Mouse (Mus musculus) urinary bladder, postnatal 10 days (tissue): ENCODE data around the gene C1qtnf9.

Experiments
- DNase-seq: peaks from one replicate; pipeline ENCODE4 v3.0.0; 2022; ENCODE audit warnings: low spot score

C1qtnf9 gene

GRCm38 (mm10) chr14:60767884-60768283 is at the start of gene C1qtnf9:
C1qtnf9 (plus strand) TSS chr14:60768134.
- no peak for DNase-seq

- no peak for DNase-seq
Measured at GRCm38 (mm10) chr14:60721304-60721703, 46.6 kb upstream of the C1qtnf9 start.

DNA sequence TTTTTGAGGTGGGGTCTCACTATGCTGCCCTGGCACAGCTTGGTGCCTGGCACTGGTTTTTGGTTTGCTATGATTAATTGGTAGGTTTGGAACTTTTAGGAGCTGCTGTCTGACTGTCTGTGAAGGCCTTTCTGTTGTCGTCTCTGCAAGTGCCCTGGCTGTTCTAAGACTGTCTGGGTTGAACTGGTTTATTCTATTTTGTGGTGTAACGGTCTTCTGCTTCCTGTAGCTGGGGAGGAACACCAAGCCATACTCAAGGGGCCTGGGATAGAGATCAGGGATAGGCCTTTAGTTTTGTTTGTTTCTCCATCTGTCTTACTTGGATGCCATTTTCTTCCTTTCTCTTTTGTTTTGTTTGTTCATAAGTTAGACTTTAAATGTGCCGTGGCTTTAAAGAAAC is 46.0 kb upstream of the C1qtnf9 start:
- DNase-seq, result no peak

- no peak for DNase-seq
Measured at GRCm38 (mm10) chr14:60726091-60726490, 41.8 kb upstream of the C1qtnf9 start.

- no peak for DNase-seq
Measured at GRCm38 (mm10) chr14:60727130-60727529, 40.8 kb upstream of the C1qtnf9 start.

DNA sequence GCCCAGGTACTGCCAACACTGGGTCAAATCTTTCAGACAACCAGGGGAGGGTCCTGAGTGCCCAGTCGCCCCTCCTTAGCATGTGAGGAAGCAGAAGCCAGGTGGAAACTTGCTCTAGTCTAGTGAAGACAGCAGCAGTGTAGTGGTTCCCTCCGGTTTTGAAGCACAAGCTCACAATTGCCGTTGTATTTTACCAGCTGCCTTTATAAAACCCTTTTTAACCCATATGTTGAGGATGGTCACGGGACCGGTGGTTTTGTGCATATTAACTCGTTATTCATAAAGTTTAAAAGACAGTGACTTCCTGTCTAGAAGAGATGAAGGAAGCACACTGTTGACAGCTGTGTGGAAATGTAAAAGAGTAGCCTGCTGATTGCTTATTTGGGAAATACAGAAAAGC is 35.9 kb upstream of the C1qtnf9 start:
- no peak for DNase-seq

DNA sequence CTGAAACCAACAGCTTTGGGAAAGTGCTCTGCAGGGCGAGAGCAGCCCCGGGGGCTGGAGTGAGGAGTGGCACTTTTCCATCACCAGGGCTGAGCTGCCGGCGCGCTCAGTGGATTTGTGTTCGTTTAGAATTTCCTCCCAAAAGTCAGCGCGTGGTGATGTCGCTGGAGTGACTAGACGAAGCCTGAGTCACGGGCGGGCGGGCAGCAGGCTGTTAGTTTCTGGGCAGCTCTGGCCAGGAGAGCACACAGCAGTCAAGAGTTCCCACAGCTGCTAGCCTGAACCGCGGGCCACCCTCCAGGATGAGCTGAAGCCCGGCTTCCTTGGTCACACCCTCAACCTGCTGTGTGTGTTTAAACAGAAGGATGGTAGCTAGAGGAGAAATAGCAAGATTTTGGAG is 35.1 kb upstream of the C1qtnf9 start:
- no peak for DNase-seq

GRCm38 (mm10) chr14:60733706-60734105 is 34.2 kb upstream of the C1qtnf9 start:
- DNase-seq, result no peak

DNA sequence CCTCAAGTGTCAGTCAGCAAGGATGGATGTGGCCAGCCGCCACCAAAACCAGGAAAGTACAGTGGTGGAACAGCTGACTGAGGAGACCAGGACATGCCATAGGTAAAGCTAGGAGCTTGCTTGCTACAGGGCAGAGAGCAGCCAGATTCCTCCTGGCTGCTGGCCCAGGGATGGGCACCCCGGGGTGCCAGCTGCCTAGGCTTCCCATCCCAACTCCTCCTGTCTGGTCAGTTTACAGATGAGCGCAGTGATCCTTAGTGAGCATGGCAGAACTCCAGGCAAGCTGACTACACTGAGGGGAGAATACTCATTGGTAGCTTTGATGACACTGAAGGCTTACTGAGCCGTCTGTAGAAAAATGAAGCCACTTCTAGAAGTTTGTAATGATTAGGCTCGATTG is 32.7 kb upstream of the C1qtnf9 start:
- no peak for DNase-seq

DNA sequence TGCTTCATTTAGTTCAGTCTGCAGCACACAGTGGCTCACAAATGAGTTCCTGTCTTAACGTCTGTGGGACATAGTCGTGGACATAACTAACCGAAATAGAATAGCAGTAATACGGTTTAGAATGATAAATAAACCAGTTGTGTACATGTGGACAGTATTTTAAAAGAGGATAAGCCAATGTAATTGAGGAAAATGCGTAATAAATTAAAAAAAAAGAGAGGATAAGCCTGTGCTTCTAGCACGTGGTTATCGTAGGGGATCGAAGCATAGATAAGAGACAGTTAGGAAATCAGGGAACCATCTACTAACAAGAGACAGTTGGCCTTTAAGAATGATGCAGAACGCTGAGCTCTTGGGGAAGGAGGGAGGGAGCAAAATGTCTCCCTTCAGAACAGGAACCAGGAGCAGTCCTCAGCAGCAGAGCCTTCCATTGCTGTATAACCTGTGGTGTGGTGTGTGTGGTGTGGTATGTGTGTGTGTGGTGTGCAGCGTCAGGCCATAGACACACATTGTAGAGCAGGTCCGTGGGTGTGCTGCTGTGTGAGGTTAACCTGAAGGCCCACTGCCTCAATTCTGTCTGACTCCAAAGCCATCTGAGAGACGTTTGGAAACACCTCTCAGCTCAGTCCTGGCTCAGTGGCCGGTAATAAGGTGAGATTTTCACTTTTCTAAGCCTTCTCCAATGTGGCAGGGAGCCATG is 31.9 kb upstream of the C1qtnf9 start:
- DNase-seq, result no peak

- DNase-seq, result no peak
Measured at GRCm38 (mm10) chr14:60736591-60737192, 31.2 kb upstream of the C1qtnf9 start.

GRCm38 (mm10) chr14:60737202-60737611 is 30.7 kb upstream of the C1qtnf9 start:
- no peak for DNase-seq

DNA sequence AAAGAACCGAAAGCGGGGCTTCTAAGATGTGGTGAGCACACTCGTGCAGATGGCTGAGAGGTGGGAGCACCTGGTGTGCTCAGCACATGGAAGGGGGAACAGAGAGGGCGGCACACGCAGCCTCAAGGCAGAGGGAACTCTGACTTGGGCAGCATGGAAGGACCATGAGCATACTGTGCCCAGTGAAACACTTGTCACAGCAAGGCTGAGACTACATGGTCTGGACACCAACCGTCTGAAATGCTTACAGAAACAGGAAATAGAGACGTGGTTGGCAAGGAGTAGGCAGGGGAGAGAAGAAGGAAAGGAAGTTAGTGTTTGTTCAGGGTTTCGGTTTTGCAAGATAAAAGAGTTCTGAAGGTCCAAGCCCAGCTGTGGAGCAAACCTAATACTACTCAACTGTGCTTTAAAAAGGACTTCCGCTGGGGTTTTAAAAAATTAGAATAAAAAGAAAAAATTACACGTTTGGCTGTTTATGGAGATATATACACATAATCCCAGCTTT is 29.4 kb upstream of the C1qtnf9 start:
- DNase-seq, result no peak

GRCm38 (mm10) chr14:60739155-60739554 is 28.8 kb upstream of the C1qtnf9 start:
- no peak for DNase-seq

DNA sequence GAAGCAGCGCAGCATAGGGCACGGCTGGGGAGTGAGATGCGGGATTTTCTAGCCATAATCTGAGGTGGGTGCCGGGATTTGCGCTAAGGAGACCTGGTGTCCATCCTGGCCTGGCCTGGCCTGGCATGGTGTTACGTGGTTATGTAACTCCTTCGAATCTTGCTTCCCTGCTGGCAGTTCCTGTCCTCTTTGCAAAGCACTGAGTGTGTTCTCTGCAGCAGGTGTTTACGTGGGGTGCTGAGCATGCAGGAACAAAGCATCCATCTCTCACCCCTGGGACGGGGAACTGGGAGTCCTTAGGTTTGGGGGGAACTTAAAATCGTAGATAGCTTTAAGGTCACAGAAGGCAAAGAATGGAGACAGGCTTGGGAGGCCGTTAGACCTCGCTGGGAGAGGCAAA is 28.3 kb upstream of the C1qtnf9 start:
- no peak for DNase-seq

GRCm38 (mm10) chr14:60740507-60740906 is 27.4 kb upstream of the C1qtnf9 start:
- no peak for DNase-seq

GRCm38 (mm10) chr14:60741033-60741432 is 26.9 kb upstream of the C1qtnf9 start:
- no peak for DNase-seq

- DNase-seq, result no peak
Measured at GRCm38 (mm10) chr14:60741490-60741981, 26.4 kb upstream of the C1qtnf9 start.

- no peak for DNase-seq
Measured at GRCm38 (mm10) chr14:60743681-60744080, 24.3 kb upstream of the C1qtnf9 start.

DNA sequence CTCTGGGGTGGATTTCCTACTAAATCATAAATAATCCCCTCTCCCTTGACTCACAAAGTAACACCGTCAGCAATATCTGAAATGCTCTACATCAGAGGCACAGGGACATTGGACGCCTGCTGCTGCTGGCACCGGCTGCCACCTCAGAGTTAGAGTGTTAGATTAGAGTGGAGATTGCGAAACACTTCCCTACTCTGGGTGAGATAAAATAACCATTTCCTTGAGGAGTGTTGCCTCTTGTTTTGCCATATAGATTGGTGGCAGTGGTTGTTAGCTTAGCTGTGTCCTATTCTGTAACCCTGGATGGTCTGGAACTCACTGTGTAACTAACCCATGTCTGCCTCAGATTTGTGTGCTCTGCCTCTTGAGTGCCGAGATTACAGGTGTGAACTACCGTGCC is 22.7 kb upstream of the C1qtnf9 start:
- no peak for DNase-seq

GRCm38 (mm10) chr14:60746141-60746540 is 21.8 kb upstream of the C1qtnf9 start:
- no peak for DNase-seq

DNA sequence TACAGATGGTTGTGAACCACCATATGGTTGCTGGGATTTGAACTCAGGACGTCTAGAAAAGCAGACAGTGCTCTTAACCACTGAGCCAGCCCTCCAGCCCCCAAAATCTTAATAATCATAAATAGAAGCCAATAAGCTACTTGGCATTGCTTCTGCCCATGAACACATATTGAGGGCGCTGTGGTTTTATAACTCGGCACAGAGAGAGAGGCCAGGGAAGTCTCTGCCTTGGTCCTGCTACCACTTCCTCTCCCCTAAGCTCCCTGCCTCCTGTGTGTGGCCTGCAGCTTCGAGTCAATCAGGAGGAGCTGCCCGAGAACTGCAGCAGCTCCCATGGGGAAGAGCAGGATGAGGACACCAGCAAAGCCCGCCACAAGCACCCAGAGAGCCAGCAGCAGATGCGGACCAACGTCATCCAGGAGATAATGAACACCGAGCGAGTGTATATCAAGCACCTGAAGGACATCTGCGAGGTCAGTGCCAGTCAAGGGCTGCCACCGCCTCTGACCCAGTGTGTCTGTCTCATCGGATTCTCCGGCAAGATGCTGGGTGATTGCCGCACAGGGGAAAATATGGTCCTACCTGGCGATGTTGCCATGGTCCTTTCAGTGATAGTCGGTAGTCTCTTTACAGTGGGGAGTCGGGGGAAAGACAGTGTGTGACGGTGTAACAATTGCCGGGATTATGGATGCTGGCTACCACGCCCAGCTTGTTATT is 20.6 kb upstream of the C1qtnf9 start:
- DNase-seq, result no peak

GRCm38 (mm10) chr14:60749880-60750279 is 18.1 kb upstream of the C1qtnf9 start:
- DNase-seq, result no peak
